Mouse (Mus musculus): ENCODE data around the gene Fcho1.
"Not testable (repeated sequence)": the region's sequence is repeated elsewhere in the genome, so short reads cannot be mapped to it uniquely, and the experiment has no call there.

Gene Fcho1

GRCm38 (mm10) chr8:71725122-71725924 lies at the start of gene Fcho1:
Fcho1 (minus strand) TSS chr8:71725716.
- DNase-seq (ENCODE audit: low spot score in 2 of 2), result peak; percentile 81 to 84

- DNase-seq (ENCODE audit: low spot score in 2 of 2), result no peak
Observed at GRCm38 (mm10) chr8:71771336-71771735, 45.8 kb upstream of the Fcho1 start.

GRCm38 (mm10) chr8:71758816-71759215 lies 33.3 kb upstream of the Fcho1 start:
- no peak for DNase-seq (ENCODE audit: low spot score in 2 of 2)

- DNase-seq (ENCODE audit: low spot score in 2 of 2), result not testable (repeated sequence)
Observed at GRCm38 (mm10) chr8:71752881-71753552, 27.5 kb upstream of the Fcho1 start.

GRCm38 (mm10) chr8:71752263-71752662 lies 26.7 kb upstream of the Fcho1 start:
- not testable (repeated sequence) for DNase-seq (ENCODE audit: low spot score in 2 of 2)

- peak in 1 of 2 experiments; percentile 27 for DNase-seq (ENCODE audit: low spot score in 2 of 2)
Observed at GRCm38 (mm10) chr8:71751337-71751886, 25.9 kb upstream of the Fcho1 start.

- not testable (repeated sequence) for DNase-seq (ENCODE audit: low spot score in 2 of 2)
Observed at GRCm38 (mm10) chr8:71749321-71750075, 24.0 kb upstream of the Fcho1 start.

GRCm38 (mm10) chr8:71747082-71747481 lies 21.6 kb upstream of the Fcho1 start:
- DNase-seq (ENCODE audit: low spot score in 2 of 2), result not testable (repeated sequence)

GRCm38 (mm10) chr8:71745322-71745721 lies 19.8 kb upstream of the Fcho1 start:
- DNase-seq (ENCODE audit: low spot score in 2 of 2), result no peak

- no peak for DNase-seq (ENCODE audit: low spot score in 2 of 2)
Observed at GRCm38 (mm10) chr8:71742783-71743182, 17.3 kb upstream of the Fcho1 start.

- DNase-seq (ENCODE audit: low spot score in 2 of 2), result no peak
Observed at GRCm38 (mm10) chr8:71741687-71742114, 16.2 kb upstream of the Fcho1 start.

- no peak for DNase-seq (ENCODE audit: low spot score in 2 of 2)
Observed at GRCm38 (mm10) chr8:71741226-71741625, 15.7 kb upstream of the Fcho1 start.

GRCm38 (mm10) chr8:71738316-71738715 lies 12.8 kb upstream of the Fcho1 start:
- not testable (repeated sequence) for DNase-seq (ENCODE audit: low spot score in 2 of 2)

- peak in 1 of 2 experiments; percentile 65 for DNase-seq (ENCODE audit: low spot score in 2 of 2)
Observed at GRCm38 (mm10) chr8:71731652-71732230, 6.2 kb upstream of the Fcho1 start.

- DNase-seq (ENCODE audit: low spot score in 2 of 2), result no peak
Observed at GRCm38 (mm10) chr8:71728826-71729620, 3.5 kb upstream of the Fcho1 start.

- peak in 1 of 2 experiments; percentile 58 for DNase-seq (ENCODE audit: low spot score in 2 of 2)
Observed at GRCm38 (mm10) chr8:71728240-71728785, 2.8 kb upstream of the Fcho1 start.

GRCm38 (mm10) chr8:71724389-71724788 lies 1.1 kb downstream of the Fcho1 start:
- DNase-seq (ENCODE audit: low spot score in 2 of 2), result no peak

GRCm38 (mm10) chr8:71723047-71723551 lies 2.4 kb downstream of the Fcho1 start:
- no peak for DNase-seq (ENCODE audit: low spot score in 2 of 2)

- peak; percentile 85 to 87 for DNase-seq (ENCODE audit: low spot score in 2 of 2)
Observed at GRCm38 (mm10) chr8:71719928-71720457, 5.5 kb downstream of the Fcho1 start.

- peak in 1 of 2 experiments; percentile 56 for DNase-seq (ENCODE audit: low spot score in 2 of 2)
Observed at GRCm38 (mm10) chr8:71719218-71719617, 6.3 kb downstream of the Fcho1 start.

All from frontal cortex, postnatal 10 days (tissue).